Mouse (Mus musculus) splenic B cell, adult 2 months (primary cell): ENCODE data around the gene Ddx28.
A peak's percentile ranks its signal among the peaks of the same experiment; 100 is the strongest.
"Not testable (repeated sequence)": the region's sequence is repeated elsewhere in the genome, so short reads cannot be mapped to it uniquely, and the experiment has no call there.

ENCODE experiments used
- DNase-seq: peaks from one replicate; pipeline ENCODE4 v3.0.0-alpha.2; 2011; ENCODE audit warnings: low read depth, low spot score
- H3K27me3 ChIP-seq: 2 replicates; pipeline ENCODE4 v1.6.1; 2012; ENCODE audit warnings: mild to moderate bottlenecking, low read length, moderate library complexity, mixed read lengths; ENCODE audit not compliant: control insufficient read depth, poor library complexity, insufficient read depth, severe bottlenecking
- H3K36me3 ChIP-seq: 2 replicates; pipeline ENCODE4 v1.6.1; 2012; ENCODE audit warnings: mild to moderate bottlenecking, low read length, moderate library complexity, mixed read lengths; ENCODE audit not compliant: control insufficient read depth, poor library complexity, insufficient read depth, severe bottlenecking

Ddx28 gene

DNA sequence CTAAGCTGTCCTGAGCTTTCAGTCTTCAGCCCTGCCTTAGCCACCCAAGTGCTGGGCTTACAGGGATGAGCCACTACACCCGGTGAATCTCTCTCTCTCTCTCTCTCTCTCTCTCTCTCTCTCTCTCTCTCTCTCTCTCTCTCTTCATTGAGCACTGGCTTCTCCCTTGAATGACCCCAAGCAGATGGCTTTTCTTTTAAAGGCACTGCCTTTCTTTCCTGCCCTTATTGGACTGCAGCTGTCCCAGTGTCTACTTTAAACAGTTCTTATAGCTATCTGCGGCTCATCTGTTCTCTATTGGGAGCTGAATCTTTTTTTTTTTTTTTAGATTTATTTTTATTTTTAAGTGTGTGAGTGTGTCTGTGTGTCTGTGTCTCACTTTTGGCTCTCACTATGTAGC lies 31.4 kb upstream of the Ddx28 start:
- H3K36me3 ChIP-seq: no peaks in the 10 kb centered on the region
- H3K27me3 ChIP-seq: no peaks in the 10 kb centered on the region
- DNase-seq: no peak

DNA sequence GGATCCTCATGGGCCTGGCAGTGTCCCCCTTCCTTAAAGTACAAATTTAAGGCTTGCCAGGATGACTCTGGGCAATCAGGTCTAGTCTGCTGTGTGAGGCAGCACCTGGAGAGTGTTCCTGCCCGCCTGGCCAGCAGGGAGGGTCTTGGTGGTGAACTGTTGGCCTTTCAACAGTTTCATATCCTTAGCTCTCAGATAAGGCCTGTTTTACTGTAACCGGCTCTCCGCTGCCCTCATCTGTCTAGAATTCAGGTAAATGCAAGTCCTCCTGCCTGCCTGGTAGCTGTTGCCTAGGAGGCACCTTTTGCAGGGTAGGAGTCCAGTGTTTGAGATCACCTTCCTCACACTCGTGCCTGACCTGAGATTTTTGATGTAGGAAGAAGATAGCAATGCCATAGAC lies 28.5 kb upstream of the Ddx28 start:
- peak; percentile 61 for DNase-seq
- Histone ChIP-seq H3K36me3 (no peaks in the 10 kb centered on the region), H3K27me3 (no peaks in the 10 kb centered on the region)

DNA sequence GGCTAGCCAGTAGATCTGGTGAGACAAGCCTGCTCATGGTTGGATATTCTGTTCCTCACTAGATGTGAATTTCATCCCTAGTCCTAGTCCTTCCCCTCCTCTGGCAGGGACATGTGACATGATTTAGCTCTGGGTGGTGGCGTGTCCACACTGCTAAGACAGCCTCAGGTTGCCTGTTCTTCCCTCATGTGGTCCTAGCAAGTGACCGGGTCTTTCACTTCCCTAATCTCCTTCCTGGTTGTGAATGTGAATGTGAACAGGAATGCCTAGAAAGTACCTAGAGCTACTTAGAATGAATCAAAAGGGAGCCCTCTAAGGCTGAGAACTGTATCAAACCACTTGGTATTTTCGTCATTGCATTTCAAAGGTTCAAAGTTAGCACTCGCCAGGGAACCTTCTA lies 27.9 kb upstream of the Ddx28 start:
- DNase-seq: peak; percentile 66
- no peaks in the 10 kb centered on the region for H3K36me3 ChIP-seq
- H3K27me3 ChIP-seq: no peaks in the 10 kb centered on the region

DNA sequence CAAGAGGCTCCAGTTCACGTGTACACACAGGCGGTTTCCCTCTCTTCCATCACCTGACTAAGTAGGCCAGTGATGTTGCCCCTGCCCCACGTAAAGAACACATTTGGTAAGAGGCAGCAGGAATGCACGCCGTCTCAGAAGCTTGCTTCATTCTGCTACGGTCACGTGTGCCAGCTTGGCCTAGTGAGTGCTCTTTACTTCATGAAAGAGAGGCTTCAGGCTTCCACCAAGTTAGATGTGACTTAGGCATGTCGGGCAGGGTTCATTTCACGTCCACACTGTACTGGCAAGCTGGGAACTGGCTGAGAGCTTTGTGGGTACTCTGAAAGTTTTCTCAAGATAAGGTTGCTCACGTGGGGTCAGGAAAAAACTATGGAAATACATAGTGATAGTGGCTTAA lies 27.0 kb upstream of the Ddx28 start:
- Histone ChIP-seq H3K27me3 (no peaks in the 10 kb centered on the region), H3K36me3 (no peaks in the 10 kb centered on the region)
- no peak for DNase-seq

DNA sequence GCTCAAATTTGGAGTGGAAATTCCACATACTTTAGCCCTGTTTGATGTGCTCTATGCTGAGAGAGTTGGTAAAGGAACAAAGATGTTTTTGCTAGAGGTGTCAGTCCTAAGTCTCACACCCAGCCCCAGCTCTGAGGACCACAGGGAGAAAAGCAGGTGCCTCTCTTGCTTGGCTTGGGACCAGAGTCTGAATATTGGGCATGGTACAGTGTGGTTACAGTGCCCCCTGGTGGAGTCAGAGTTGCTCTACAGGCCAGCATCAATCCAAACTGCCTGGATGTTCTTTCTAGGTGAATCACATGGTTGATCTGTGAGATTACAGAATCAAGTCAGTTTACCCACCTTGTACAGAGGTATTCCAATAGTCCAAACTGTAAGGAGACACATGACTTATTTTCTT lies 10.8 kb upstream of the Ddx28 start:
- no peaks in the 10 kb centered on the region for H3K27me3 ChIP-seq
- DNase-seq: peak; percentile 90
- H3K36me3 ChIP-seq: no peaks in the 10 kb centered on the region

DNA sequence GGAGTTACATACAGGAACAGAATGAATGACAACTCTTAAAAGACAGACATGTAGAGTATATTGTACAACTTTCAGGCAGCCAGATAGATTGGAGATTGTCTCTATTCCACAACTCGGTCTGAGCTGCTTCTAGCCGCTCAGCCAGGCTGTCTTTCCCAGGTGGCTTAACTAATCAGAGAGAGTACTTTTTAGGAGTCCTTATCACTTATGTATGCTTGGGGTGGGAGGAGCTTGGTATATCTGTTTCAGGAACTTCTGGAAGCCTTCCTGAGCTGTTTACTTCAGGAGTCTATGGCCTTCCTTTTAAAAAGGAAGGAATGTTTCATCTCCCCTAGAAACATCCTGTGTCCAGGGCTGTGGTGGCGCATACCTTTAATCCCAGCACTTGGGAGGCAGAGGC lies 6.4 kb upstream of the Ddx28 start:
- DNase-seq: no peak
- H3K36me3 ChIP-seq: no peaks in the 10 kb centered on the region
- no peaks in the 10 kb centered on the region for H3K27me3 ChIP-seq

DNA sequence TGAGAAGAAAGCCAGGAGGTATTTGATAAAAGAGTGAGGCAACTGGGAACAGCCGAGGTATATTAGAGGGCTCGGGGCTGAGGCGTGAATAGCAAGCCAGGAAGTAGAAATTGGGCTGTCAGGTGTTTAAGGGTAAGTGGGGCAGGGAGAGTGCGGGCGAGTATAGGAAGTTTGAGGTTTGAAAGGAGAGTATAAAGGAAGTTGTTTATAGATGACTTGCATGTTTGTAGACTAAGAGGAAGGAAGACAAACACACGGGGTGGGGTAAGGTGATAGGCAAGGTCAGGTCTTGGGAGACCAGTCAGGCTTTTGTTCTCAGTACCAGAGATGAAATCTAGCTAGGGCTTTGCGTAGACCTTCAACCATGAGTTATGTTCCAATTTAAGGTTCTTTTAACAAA lies 5.4 kb upstream of the Ddx28 start:
- DNase-seq: peak; percentile 48
- no peaks in the 10 kb centered on the region for H3K27me3 ChIP-seq
- no peaks in the 10 kb centered on the region for H3K36me3 ChIP-seq

DNA sequence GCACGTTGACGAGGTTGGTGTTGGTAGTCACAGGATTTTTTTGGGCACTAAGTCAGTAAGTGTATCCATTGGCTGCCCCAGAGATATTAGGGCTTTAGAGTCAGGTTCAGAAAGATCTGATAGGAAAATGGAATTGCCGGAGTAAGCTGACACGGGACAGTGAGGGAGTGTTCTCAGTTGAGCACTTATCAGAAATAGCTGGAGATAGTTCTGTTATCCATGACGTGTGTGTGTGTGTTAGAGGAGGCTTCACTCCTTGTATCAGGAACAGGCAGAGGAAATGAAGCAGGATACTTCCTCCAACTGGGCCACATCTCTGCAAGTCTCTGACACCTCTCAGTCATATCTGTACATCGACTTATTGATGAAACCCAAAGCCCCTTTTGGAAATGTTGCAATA lies 4.6 kb upstream of the Ddx28 start:
- H3K27me3 ChIP-seq: no peaks in the 10 kb centered on the region
- DNase-seq: no peak
- no peaks in the 10 kb centered on the region for H3K36me3 ChIP-seq

DNA sequence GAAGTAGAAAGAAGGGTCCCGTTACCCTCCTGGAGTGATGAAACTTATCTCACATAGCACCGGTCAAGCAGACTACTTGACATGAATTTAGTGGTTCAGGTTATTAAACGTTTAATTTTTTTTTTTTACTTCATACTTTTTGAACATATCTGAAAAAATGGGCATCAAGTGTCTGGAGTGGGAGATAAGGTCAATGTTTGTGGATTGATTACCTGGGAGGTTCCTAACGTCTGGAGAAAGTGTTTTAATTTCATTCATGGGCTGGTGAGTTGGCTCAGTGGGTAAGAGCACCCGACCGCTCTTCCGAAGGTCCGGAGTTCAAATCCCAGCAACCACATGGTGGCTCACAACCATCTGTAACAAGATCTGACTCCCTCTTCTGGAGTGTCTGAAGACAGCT lies 521 bp upstream of the Ddx28 start:
- not testable (repeated sequence) for H3K27me3 ChIP-seq, DNase-seq, H3K36me3 ChIP-seq

DNA sequence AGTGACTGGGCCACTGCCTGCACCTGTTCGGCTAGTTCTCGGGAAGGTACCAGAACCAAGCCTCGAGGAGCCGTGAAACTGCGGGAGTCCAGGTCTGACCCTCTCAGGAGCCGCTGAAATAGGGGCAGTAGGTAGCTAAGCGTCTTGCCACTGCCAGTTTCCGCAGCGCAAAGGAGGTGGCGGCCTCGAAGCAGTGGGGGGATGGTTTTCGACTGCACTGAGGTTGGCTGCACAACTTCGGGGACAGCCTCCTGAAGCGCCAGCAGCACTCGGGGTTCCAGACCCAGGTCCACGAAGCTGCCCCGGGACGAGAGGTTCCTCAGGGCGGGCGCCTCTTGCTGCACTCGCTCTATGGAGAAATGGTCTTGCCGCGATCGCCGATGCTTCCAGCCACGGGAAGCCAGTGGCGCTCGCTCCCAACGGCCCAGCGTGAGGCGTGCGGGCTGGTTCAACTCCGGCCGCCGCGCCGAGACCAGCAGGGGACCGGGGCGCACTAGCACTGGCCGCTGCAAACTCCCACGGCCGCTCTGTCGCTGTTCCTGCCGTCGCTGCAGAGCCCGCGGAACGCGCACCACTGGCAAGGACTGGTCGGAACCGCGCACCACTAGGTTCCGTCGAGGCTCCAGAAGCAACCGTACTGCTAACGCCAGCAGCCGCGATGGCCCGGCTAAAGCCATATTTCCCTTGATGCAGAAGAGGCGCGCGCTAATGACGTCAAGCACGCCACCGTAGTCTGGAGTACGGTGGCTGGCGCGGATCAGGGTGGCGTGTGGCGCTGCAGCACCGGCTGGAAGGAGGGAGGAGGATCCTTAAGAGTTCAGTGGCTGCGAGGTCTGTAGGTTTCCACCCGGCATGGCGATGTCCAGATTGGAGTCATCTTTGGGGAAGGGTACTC lies 687 bp downstream of the Ddx28 start:
- Histone ChIP-seq H3K27me3 (no peaks in the 10 kb centered on the region), H3K36me3 (no peaks in the 10 kb centered on the region)
- DNase-seq: peak; percentile 89

DNA sequence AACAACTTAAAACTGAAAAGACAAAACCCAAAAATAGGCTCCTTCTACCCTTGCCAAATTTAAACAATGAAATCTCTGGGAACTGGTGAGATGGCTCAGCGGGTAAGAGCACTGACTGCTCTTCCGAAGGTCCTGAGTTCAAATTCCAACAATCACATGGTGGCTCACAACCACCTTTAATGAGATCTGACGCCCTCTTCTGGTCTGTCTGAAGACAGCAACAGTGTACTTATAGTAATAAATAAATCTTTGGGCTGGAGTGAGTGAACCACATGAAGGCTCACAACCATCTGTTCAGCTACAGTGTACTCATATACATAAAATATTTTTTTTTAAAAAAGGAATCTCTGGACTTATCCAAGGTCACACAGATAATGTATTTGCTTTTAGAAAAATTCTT lies 3.8 kb downstream of the Ddx28 start:
- H3K27me3 ChIP-seq, H3K36me3 ChIP-seq, DNase-seq: not testable (repeated sequence)

DNA sequence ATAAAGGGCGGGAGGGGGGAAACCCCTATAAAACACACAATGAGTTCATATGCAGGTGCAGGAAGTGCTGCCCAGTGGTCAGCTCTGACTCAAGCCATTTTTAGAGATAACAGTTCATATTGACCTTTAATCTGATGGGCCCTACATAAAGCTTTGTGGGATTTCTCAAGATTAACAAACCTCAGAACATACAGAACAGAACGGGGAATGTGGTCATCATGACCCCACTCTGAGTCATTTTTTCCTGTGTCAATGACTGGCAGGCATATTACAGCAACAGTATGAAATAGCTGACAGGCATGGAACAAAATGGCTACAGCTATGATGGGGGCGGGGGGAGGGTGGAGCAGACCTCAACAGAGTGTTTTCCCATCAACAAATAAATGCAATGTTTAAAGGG lies 4.5 kb downstream of the Ddx28 start:
- no peak for DNase-seq
- Histone ChIP-seq H3K36me3 (no peaks in the 10 kb centered on the region), H3K27me3 (no peaks in the 10 kb centered on the region)

DNA sequence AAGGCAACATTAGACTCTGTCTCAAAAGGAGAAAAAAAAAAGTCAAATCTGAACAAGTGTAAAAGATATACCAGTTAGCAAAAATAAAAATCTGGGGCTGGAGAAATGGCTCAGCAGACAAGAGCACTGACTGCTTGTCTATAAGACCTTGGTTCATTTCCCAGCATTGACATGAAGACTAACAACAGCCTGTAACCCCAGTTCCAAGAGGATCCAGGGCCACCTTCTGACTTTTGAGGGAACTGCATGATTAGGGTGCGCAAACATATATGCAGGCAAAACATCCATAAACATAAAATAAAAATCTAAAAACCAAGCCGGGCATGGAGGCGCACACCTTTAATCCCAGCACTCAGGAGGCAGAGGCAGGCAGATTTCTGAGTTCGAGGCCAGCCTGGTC lies 5.3 kb downstream of the Ddx28 start:
- peak; percentile 26 for DNase-seq
- Histone ChIP-seq H3K27me3 (no peaks in the 10 kb centered on the region), H3K36me3 (no peaks in the 10 kb centered on the region)

DNA sequence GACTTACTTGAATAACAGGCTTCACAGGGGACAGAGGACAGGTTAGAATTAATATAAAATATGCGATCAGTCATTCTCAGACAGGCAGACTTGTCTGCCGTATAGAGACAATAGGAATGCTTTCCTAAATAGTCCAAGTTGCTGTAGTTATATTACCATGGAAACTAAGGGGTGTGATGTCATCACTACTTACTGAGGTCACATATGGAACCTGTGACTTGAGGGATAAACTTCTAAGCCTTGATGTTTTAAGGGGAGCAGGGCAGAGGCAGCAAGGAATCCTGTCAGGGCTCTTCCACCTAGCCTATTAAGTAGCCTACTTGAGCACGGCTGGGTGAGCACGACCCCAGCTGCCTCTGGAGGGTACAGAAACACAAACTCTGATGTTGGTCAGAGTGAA lies 5.8 kb downstream of the Ddx28 start, which contains the start of gene Dpep2nb:
TSS of gene Dpep2nb (minus strand) at position 101 of the 400 bp plus-strand sequence.
- no peaks in the 10 kb centered on the region for H3K27me3 ChIP-seq
- DNase-seq: no peak

DNA sequence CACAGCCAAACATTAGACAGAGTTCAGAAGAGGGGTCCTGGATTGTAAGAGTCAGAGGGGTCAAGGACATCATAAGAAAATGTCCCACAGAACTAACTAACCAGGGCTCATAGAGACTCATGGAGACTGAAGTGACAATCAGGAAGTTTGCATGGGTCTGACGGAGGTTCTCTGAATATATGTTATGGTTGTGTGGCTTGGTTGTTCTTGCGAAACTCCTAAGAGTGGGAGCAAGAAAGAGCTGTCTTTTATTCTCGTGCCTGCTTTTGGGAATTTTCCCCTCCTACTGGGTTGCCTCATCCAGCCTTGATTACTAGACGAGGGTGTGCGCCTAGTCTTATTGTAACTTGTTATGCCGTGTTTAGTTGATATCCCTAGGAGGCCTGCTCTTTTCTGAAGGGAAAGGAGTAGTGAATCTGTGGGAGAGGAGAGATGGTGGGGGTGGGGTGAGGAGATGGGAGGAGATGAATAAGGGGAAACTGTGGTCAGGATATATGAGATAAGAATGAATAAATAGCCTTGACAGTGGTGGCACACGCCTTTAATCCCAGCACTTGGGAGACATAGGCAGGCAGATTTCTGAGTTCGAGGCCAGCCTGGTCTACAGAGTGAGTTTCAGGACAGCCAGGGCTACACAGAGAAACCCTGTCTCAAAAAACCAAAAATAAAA lies 7.0 kb downstream of the Ddx28 start:
- no peak for DNase-seq
- Histone ChIP-seq H3K36me3 (no peaks in the 10 kb centered on the region), H3K27me3 (no peaks in the 10 kb centered on the region)

More for the DNA sequence above, 5.8 kb downstream of the Ddx28 start, which contains the start of gene Dpep2nb:
- no peaks in the 10 kb centered on the region for H3K36me3 ChIP-seq
